Mouse (Mus musculus) spleen, postnatal 4 days (tissue): ENCODE measurements around the gene Iars2.

Experiments used
- DNase-seq, 2 experiments: peaks; one replicate each; pipeline ENCODE4 v3.0.0; 2022; ENCODE audit warnings: low spot score in 2 of 2

The Iars2 gene

GRCm38 (mm10) chr1:185279288-185279687 is 49.9 kb downstream of the Iars2 start:
- DNase-seq: no peak

GRCm38 (mm10) chr1:185277022-185277421 is 52.2 kb downstream of the Iars2 start:
- DNase-seq: no peak

- DNase-seq: no peak
Measured at GRCm38 (mm10) chr1:185275976-185276375, 53.2 kb downstream of the Iars2 start.

GRCm38 (mm10) chr1:185274819-185275545 is 54.2 kb downstream of the Iars2 start:
- no peak for DNase-seq

- no peak for DNase-seq
Measured at GRCm38 (mm10) chr1:185271373-185271772, 57.8 kb downstream of the Iars2 start.

- DNase-seq: no peak
Measured at GRCm38 (mm10) chr1:185270403-185271097, 58.6 kb downstream of the Iars2 start.

GRCm38 (mm10) chr1:185268675-185269074 is 60.5 kb downstream of the Iars2 start:
- DNase-seq: no peak

GRCm38 (mm10) chr1:185262565-185262964 is 66.6 kb downstream of the Iars2 start:
- no peak for DNase-seq

GRCm38 (mm10) chr1:185256753-185257152 is 72.4 kb downstream of the Iars2 start:
- no peak for DNase-seq

GRCm38 (mm10) chr1:185255336-185255735 is 73.9 kb downstream of the Iars2 start:
- DNase-seq: no peak

GRCm38 (mm10) chr1:185253140-185253892 is 75.9 kb downstream of the Iars2 start:
- no peak for DNase-seq

- no peak for DNase-seq
Measured at GRCm38 (mm10) chr1:185252351-185252750, 76.8 kb downstream of the Iars2 start.

- no peak for DNase-seq
Measured at GRCm38 (mm10) chr1:185248728-185249127, 80.5 kb downstream of the Iars2 start.

- no peak for DNase-seq
Measured at GRCm38 (mm10) chr1:185247429-185248085, 81.6 kb downstream of the Iars2 start.

- no peak for DNase-seq
Measured at GRCm38 (mm10) chr1:185245456-185245855, 83.7 kb downstream of the Iars2 start.

- no peak for DNase-seq
Measured at GRCm38 (mm10) chr1:185243013-185243412, 86.2 kb downstream of the Iars2 start.

GRCm38 (mm10) chr1:185236530-185236929 is 92.7 kb downstream of the Iars2 start:
- DNase-seq: no peak

- no peak for DNase-seq
Measured at GRCm38 (mm10) chr1:185235837-185236236, 93.4 kb downstream of the Iars2 start.
